Mouse (Mus musculus) ES-Bruce4 (cell line): ENCODE measurements around the gene Ttc6.

ENCODE experiments used
- CTCF ChIP-seq: IDR thresholded peaks from one replicate; pipeline ENCODE4 v1.8.1; 2011; ENCODE audit warnings: low read depth, low read length
- POLR2A ChIP-seq: IDR thresholded peaks from one replicate; pipeline ENCODE4 v1.8.1; 2011; ENCODE audit warnings: low read length; ENCODE audit not compliant: insufficient read depth

GRCm38 (mm10) chr12:57514552-57514951, 49.4 kb upstream of the Ttc6 start:
- TF ChIP-seq CTCF (no peak), POLR2A (no peak)
